Mouse (Mus musculus) kidney, postnatal 25 days (tissue): ENCODE data around the gene Olfr402.
"Not testable (repeated sequence)": the region's sequence is repeated elsewhere in the genome, so short reads cannot be mapped to it uniquely, and the experiment has no call there.

Experiments
- DNase-seq, 2 experiments: peaks; one replicate each; pipeline ENCODE4 v3.0.0; 2021; ENCODE audit warnings: mixed read lengths in 2 of 2

Gene Olfr402

GRCm38 (mm10) chr11:74153229-74153628 lies at the start of gene Olfr402:
Gene Olfr402, plus strand, starts transcription at chr11:74153529.
- DNase-seq: no peak

GRCm38 (mm10) chr11:74105066-74105465 lies 48.3 kb upstream of the Olfr402 start:
- DNase-seq: no peak

GRCm38 (mm10) chr11:74113412-74113811 lies 39.9 kb upstream of the Olfr402 start, which contains the start of gene Olfr401:
Gene Olfr401, plus strand, starts transcription at chr11:74113712.
- no peak for DNase-seq

- DNase-seq: not testable (repeated sequence)
Measured at GRCm38 (mm10) chr11:74140001-74140400, 13.3 kb upstream of the Olfr402 start.

- DNase-seq: no peak
Measured at GRCm38 (mm10) chr11:74145866-74146265, 7.5 kb upstream of the Olfr402 start.

- no peak for DNase-seq
Measured at GRCm38 (mm10) chr11:74168771-74169170, 15.4 kb downstream of the Olfr402 start.

GRCm38 (mm10) chr11:74183168-74183567 lies 29.8 kb downstream of the Olfr402 start:
- peak; percentile 6 to 37 for DNase-seq

GRCm38 (mm10) chr11:74183745-74184144 lies 30.4 kb downstream of the Olfr402 start:
- DNase-seq: no peak

GRCm38 (mm10) chr11:74185949-74186348 lies 32.6 kb downstream of the Olfr402 start, which contains the start of gene Olfr403:
Gene Olfr403, plus strand, starts transcription at chr11:74186249.
- no peak for DNase-seq
